Mouse (Mus musculus) adrenal gland, adult (tissue): ENCODE results near the gene Mrpl34.

Experiments used
- DNase-seq, 2 experiments: peaks; one replicate each; pipeline ENCODE4 v3.0.0; 2022 to 2023; ENCODE audit warnings: low spot score in 1 of 2; ENCODE audit not compliant: inconsistent age in 2 of 2

Gene Mrpl34

GRCm38 (mm10) chr8:71495039-71495438 lies 30.3 kb downstream of the Mrpl34 start:
- peak; percentile 85 to 96 for DNase-seq

- peak; percentile 31 to 71 for DNase-seq
These were observed 31.1 kb downstream of the Mrpl34 start for GRCm38 (mm10) chr8:71495811-71496210.

GRCm38 (mm10) chr8:71496481-71496880 lies 31.7 kb downstream of the Mrpl34 start:
- DNase-seq: peak; percentile 94 to 98

- DNase-seq: peak in 1 of 2 experiments; percentile 63
These were observed 32.4 kb downstream of the Mrpl34 start for GRCm38 (mm10) chr8:71497077-71497645.

- DNase-seq: peak; percentile 67 to 79
These were observed 33.2 kb downstream of the Mrpl34 start for GRCm38 (mm10) chr8:71497881-71498501.

- peak; percentile 49 to 72 for DNase-seq
These were observed 34.3 kb downstream of the Mrpl34 start for GRCm38 (mm10) chr8:71498816-71499690.

GRCm38 (mm10) chr8:71504349-71504748 lies 39.6 kb downstream of the Mrpl34 start:
- DNase-seq: peak in 1 of 2 experiments; percentile 70

GRCm38 (mm10) chr8:71505326-71505725 lies 40.6 kb downstream of the Mrpl34 start:
- no peak for DNase-seq

GRCm38 (mm10) chr8:71505979-71506378 lies 41.2 kb downstream of the Mrpl34 start:
- DNase-seq: peak in 1 of 2 experiments; percentile 73

- peak; percentile 78 to 92 for DNase-seq
These were observed 42.9 kb downstream of the Mrpl34 start for GRCm38 (mm10) chr8:71507589-71508104.

GRCm38 (mm10) chr8:71509316-71509715 lies 44.6 kb downstream of the Mrpl34 start:
- no peak for DNase-seq

- DNase-seq: peak in 1 of 2 experiments; percentile 64
These were observed 46.9 kb downstream of the Mrpl34 start, which contains the start of gene Plvap for GRCm38 (mm10) chr8:71511644-71512043. Gene Plvap, minus strand, starts transcription at chr8:71511752.

- DNase-seq: no peak
These were observed 48.4 kb downstream of the Mrpl34 start for GRCm38 (mm10) chr8:71513018-71513754.

GRCm38 (mm10) chr8:71515043-71515442 lies 50.3 kb downstream of the Mrpl34 start:
- no peak for DNase-seq
